Mouse (Mus musculus) myocyte (in vitro differentiated cells): Measurements from ENCODE around the gene Cntln.

Source experiments
- CEBPB ChIP-seq: IDR thresholded peaks from 2 replicates; pipeline ENCODE4 v1.6.1; 2011; ENCODE audit warnings: mild to moderate bottlenecking, moderate library complexity; ENCODE audit not compliant: poor library complexity, insufficient read depth, severe bottlenecking
- E2F4 ChIP-seq: IDR thresholded peaks from one replicate; pipeline ENCODE4 v1.6.1; 2011; ENCODE audit warnings: mild to moderate bottlenecking, control low read depth, moderate library complexity; ENCODE audit not compliant: insufficient read depth
- MAX ChIP-seq: IDR thresholded peaks from one replicate; pipeline ENCODE4 v1.6.1; 2011; ENCODE audit warnings: low read depth, mild to moderate bottlenecking, control low read depth
- MYOD1 ChIP-seq, 3 experiments: IDR thresholded peaks; one replicate each; pipeline ENCODE4 v1.6.1; 2011; ENCODE audit warnings: control low read depth in 2 of 3, low read depth in 2 of 3, mild to moderate bottlenecking in 2 of 3, moderate library complexity in 1 of 3; ENCODE audit not compliant: insufficient read length in 2 of 3, control insufficient read depth in 1 of 3
- POLR2A ChIP-seq: IDR thresholded peaks from one replicate; pipeline ENCODE4 v1.6.1; 2011; ENCODE audit warnings: low read depth, mild to moderate bottlenecking, control low read depth, moderate library complexity; ENCODE audit not compliant: insufficient read length
- TCF12 ChIP-seq: IDR thresholded peaks from one replicate; pipeline ENCODE4 v1.6.1; 2011; ENCODE audit warnings: mild to moderate bottlenecking, control low read depth; ENCODE audit not compliant: poor library complexity, insufficient read depth, severe bottlenecking
- TCF3 ChIP-seq: IDR thresholded peaks from one replicate; pipeline ENCODE4 v1.6.1; 2011; ENCODE audit warnings: low read depth, control low read depth; ENCODE audit not compliant: insufficient read length

DNA sequence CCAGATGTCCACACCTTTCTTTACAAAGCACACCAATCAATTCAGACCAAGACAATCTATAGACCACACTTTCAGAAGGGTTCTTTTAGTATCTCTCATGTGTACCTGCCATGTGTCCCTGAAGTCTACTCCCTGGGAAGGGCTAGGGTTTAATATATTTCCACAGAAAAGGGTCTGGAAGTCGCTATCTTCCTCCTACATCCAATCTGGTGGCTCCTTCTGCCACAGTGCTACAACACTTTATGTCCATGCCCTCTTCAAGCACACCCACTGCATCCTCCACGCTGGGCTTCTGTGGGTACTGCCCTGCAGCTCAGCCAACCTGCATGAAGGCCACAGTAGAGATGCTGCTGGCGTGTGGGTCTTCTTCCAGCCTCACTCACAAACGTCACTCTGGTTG lies 291.4 kb downstream of the Cntln start:
- TF ChIP-seq POLR2A (no peak), MYOD1 (IDR thresholded peaks at IDR 0.05; ENCODE audit: control insufficient read depth in 1 of 3, insufficient read length in 2 of 3, low read depth in 2 of 3) (no peak), TCF12 (no peak), MAX (no peak), E2F4 (no peak), CEBPB (no peak), TCF3 (no peak)
